ENCODE assay signal across 28 mouse cellular contexts in genomic region chr9:13914847-13915246, GRCm38 (mm10).
DNase-seq lines count a peak whose midpoint lies in the region; ATAC-seq and TF ChIP-seq lines count a peak whose summit lies in the region.
"Had no signal": no experiment of that assay in that cellular context is flagged by ENCODE, and none has a peak within 500 bp of the region (broad histone marks: within the 10 kb centered on the region; RNA-seq: fewer than 3 reads in every experiment).

No protein-coding gene starts in this region.

- no peaks in the 10 kb centered on the region for H3K9me3 ChIP-seq in embryonic facial prominence, embryonic 13.5 days
- no peaks in the 10 kb centered on the region for H3K9me3 ChIP-seq in embryonic facial prominence, embryonic 10.5 days
- no peaks in the 10 kb centered on the region for H3K9me3 ChIP-seq in hindbrain, postnatal 0 days (ENCODE audit: low read length)
- no peaks in the 10 kb centered on the region for H3K9me3 ChIP-seq in hindbrain, embryonic 10.5 days
- H3K9me3 ChIP-seq in midbrain, postnatal 0 days (ENCODE audit: low read length), result no peaks in the 10 kb centered on the region
- H3K9me3 ChIP-seq in midbrain, embryonic 15.5 days, result no peaks in the 10 kb centered on the region
- H3K9me3 ChIP-seq: embryonic facial prominence, embryonic 12.5 days; forebrain, embryonic 12.5 days; forebrain, embryonic 15.5 days; heart, embryonic 10.5 days; heart, embryonic 13.5 days; hindbrain, embryonic 12.5 days; hindbrain, embryonic 15.5 days; intestine, embryonic 15.5 days had no signal

- H3K27me3 ChIP-seq in embryonic facial prominence, embryonic 13.5 days, result no peaks in the 10 kb centered on the region
- no peaks in the 10 kb centered on the region for H3K27me3 ChIP-seq in embryonic facial prominence, embryonic 10.5 days (replicated peaks; ENCODE audit: low read depth, poor library complexity, severe bottlenecking)
- no peaks in the 10 kb centered on the region for H3K27me3 ChIP-seq in hindbrain, postnatal 0 days (ENCODE audit: insufficient read depth, low read length)
- H3K27me3 ChIP-seq in hindbrain, embryonic 10.5 days (ENCODE audit: insufficient read depth, poor library complexity, severe bottlenecking), result no peaks in the 10 kb centered on the region; the same call in 1 of the 2 replicates
- no peaks in the 10 kb centered on the region for H3K27me3 ChIP-seq in midbrain, postnatal 0 days (ENCODE audit: insufficient read depth, low read length)
- no peaks in the 10 kb centered on the region for H3K27me3 ChIP-seq in midbrain, embryonic 15.5 days (replicated peaks)
- H3K27me3 ChIP-seq: embryonic facial prominence, embryonic 12.5 days; forebrain, embryonic 12.5 days; forebrain, embryonic 15.5 days; heart, embryonic 13.5 days; hindbrain, embryonic 12.5 days; hindbrain, embryonic 15.5 days; intestine, embryonic 15.5 days had no signal

- H3K4me2 ChIP-seq in embryonic facial prominence, embryonic 13.5 days, result no peak overlapping the region
- no peak overlapping the region for H3K4me2 ChIP-seq in hindbrain, postnatal 0 days (ENCODE audit: low read depth, low read length)
- no peak overlapping the region for H3K4me2 ChIP-seq in midbrain, postnatal 0 days (ENCODE audit: low read depth, low read length, poor library complexity, severe bottlenecking)
- no peak overlapping the region for H3K4me2 ChIP-seq in midbrain, embryonic 15.5 days
- H3K4me2 ChIP-seq: embryonic facial prominence, embryonic 12.5 days; forebrain, embryonic 12.5 days; forebrain, embryonic 15.5 days; heart, embryonic 13.5 days; hindbrain, embryonic 12.5 days; hindbrain, embryonic 15.5 days; intestine, embryonic 15.5 days had no signal

- H3K27ac ChIP-seq in embryonic facial prominence, embryonic 13.5 days, result peak overlapping the region; percentile 48; the same call in 1 of the 2 replicates
- no peak overlapping the region for H3K27ac ChIP-seq in embryonic facial prominence, embryonic 10.5 days (replicated peaks)
- H3K27ac ChIP-seq in hindbrain, postnatal 0 days, result no peak overlapping the region
- H3K27ac ChIP-seq in hindbrain, embryonic 10.5 days, result no peak overlapping the region
- no peak overlapping the region for H3K27ac ChIP-seq in midbrain, postnatal 0 days (ENCODE audit: low read depth, low read length)
- H3K27ac ChIP-seq in midbrain, embryonic 15.5 days, result no peak overlapping the region
- H3K27ac ChIP-seq: embryonic facial prominence, embryonic 12.5 days; forebrain, embryonic 12.5 days; forebrain, embryonic 15.5 days; gastrocnemius, adult 2 months; heart, adult 2 months; heart, embryonic 10.5 days; heart, embryonic 13.5 days; hindbrain, embryonic 12.5 days; hindbrain, embryonic 15.5 days; intestine, embryonic 15.5 days had no signal

- H3K4me1 ChIP-seq in embryonic facial prominence, embryonic 13.5 days, result peaks cover 30% of the 10 kb centered on the region
- peaks cover 13% of the 10 kb centered on the region for H3K4me1 ChIP-seq in embryonic facial prominence, embryonic 10.5 days
- no peaks in the 10 kb centered on the region for H3K4me1 ChIP-seq in hindbrain, postnatal 0 days (ENCODE audit: insufficient read depth, low read length)
- H3K4me1 ChIP-seq in hindbrain, embryonic 10.5 days (replicated peaks), result peaks cover 14% of the 10 kb centered on the region
- peaks cover 3% of the 10 kb centered on the region for H3K4me1 ChIP-seq in midbrain, postnatal 0 days (ENCODE audit: insufficient read depth, low read length)
- H3K4me1 ChIP-seq in midbrain, embryonic 15.5 days, result peaks cover 22% of the 10 kb centered on the region
- H3K4me1 ChIP-seq: hindbrain, embryonic 12.5 days; intestine, embryonic 15.5 days had no signal

- no peaks in the 10 kb centered on the region for H3K36me3 ChIP-seq in embryonic facial prominence, embryonic 13.5 days
- no peaks in the 10 kb centered on the region for H3K36me3 ChIP-seq in embryonic facial prominence, embryonic 10.5 days (replicated peaks)
- no peaks in the 10 kb centered on the region for H3K36me3 ChIP-seq in hindbrain, postnatal 0 days (ENCODE audit: insufficient read depth, low read length)
- no peaks in the 10 kb centered on the region for H3K36me3 ChIP-seq in hindbrain, embryonic 10.5 days
- no peaks in the 10 kb centered on the region for H3K36me3 ChIP-seq in midbrain, postnatal 0 days (ENCODE audit: insufficient read depth, low read length)
- H3K36me3 ChIP-seq in midbrain, embryonic 15.5 days (replicated peaks), result no peaks in the 10 kb centered on the region
- H3K36me3 ChIP-seq: embryonic facial prominence, embryonic 12.5 days; forebrain, embryonic 12.5 days; forebrain, embryonic 15.5 days; heart, embryonic 10.5 days; heart, embryonic 13.5 days; hindbrain, embryonic 12.5 days; hindbrain, embryonic 15.5 days; intestine, embryonic 15.5 days had no signal

- H3K4me3 ChIP-seq in embryonic facial prominence, embryonic 13.5 days, result no peak overlapping the region
- no peak overlapping the region for H3K4me3 ChIP-seq in embryonic facial prominence, embryonic 10.5 days
- no peak overlapping the region for H3K4me3 ChIP-seq in hindbrain, postnatal 0 days (ENCODE audit: low read length)
- no peak overlapping the region for H3K4me3 ChIP-seq in hindbrain, embryonic 10.5 days
- H3K4me3 ChIP-seq in midbrain, postnatal 0 days (ENCODE audit: low read depth, low read length), result no peak overlapping the region
- H3K4me3 ChIP-seq in midbrain, embryonic 15.5 days, result no peak overlapping the region
- H3K4me3 ChIP-seq: embryonic facial prominence, embryonic 12.5 days; erythroblast, embryonic 14.5 days; forebrain, embryonic 12.5 days; forebrain, embryonic 15.5 days; gastrocnemius, adult 2 months; heart, adult 2 months; heart, embryonic 10.5 days; heart, embryonic 13.5 days; hindbrain, embryonic 12.5 days; hindbrain, embryonic 15.5 days; intestine, embryonic 15.5 days had no signal

- no peak for TF ChIP-seq CTCF in hindbrain, postnatal 0 days (IDR thresholded peaks at IDR 0.05; ENCODE audit: low read depth)
- no peak for TF ChIP-seq CTCF in midbrain, postnatal 0 days (IDR thresholded peaks at IDR 0.05)

- 76% methylated on average over 3 of the region's 3 CpGs for WGBS in embryonic facial prominence, embryonic 13.5 days
- WGBS in embryonic facial prominence, embryonic 10.5 days, result 82% methylated on average over 3 of the region's 3 CpGs
- 78% methylated on average over 3 of the region's 3 CpGs for WGBS in hindbrain, postnatal 0 days
- WGBS in hindbrain, embryonic 10.5 days, result 89% methylated on average over 3 of the region's 3 CpGs
- WGBS in midbrain, postnatal 0 days, result 90% methylated on average over 3 of the region's 3 CpGs
- 84% methylated on average over 3 of the region's 3 CpGs for WGBS in midbrain, embryonic 15.5 days

- ATAC-seq in embryonic facial prominence, embryonic 13.5 days (ENCODE audit: insufficient number of reproducible peaks, insufficient read depth, low FRiP score, low TSS enrichment, low read depth), result no peak
- no peak for ATAC-seq in hindbrain, postnatal 0 days
- no peak for ATAC-seq in midbrain, postnatal 0 days (ENCODE audit: low FRiP score)
- ATAC-seq in midbrain, embryonic 15.5 days (replicated peaks), result no peak
- ATAC-seq: CD4-positive, CD25-positive, alpha-beta regulatory T cell, adult 4 months; forebrain, embryonic 15.5 days; intestine, embryonic 15.5 days had no signal

- no peak overlapping the region for H3K9ac ChIP-seq in embryonic facial prominence, embryonic 13.5 days
- H3K9ac ChIP-seq in hindbrain, postnatal 0 days (replicated peaks; ENCODE audit: low read length), result no peak overlapping the region
- no peak overlapping the region for H3K9ac ChIP-seq in midbrain, postnatal 0 days (replicated peaks; ENCODE audit: low read length, poor library complexity, severe bottlenecking)
- H3K9ac ChIP-seq in midbrain, embryonic 15.5 days, result no peak overlapping the region
- H3K9ac ChIP-seq: embryonic facial prominence, embryonic 12.5 days; forebrain, embryonic 12.5 days; forebrain, embryonic 15.5 days; heart, embryonic 13.5 days; hindbrain, embryonic 12.5 days; hindbrain, embryonic 15.5 days; intestine, embryonic 15.5 days had no signal

- DNase-seq in embryonic facial prominence, embryonic 10.5 days (ENCODE audit: low spot score), result no peak
- DNase-seq in hindbrain, postnatal 0 days (ENCODE audit: low spot score), result peak; percentile 32
- no peak for DNase-seq in hindbrain, embryonic 10.5 days (ENCODE audit: low spot score)
- DNase-seq in midbrain, postnatal 0 days (ENCODE audit: low spot score), result peak; percentile 42
- DNase-seq in lung, postnatal 10 days, result no peak
- DNase-seq: adrenal gland, adult 2 months; adrenal gland, postnatal 14 days; cerebellum, adult 11-12 months; cerebellum, adult 8-10 months; cerebellum, postnatal 25 days; gastrocnemius, adult 2 months; gastrocnemius, postnatal 14 days; heart, adult 2 months; heart, postnatal 14 days; heart, postnatal 4 days; kidney, adult 11 months had no signal

Comparison
In these comparisons a context has a peak if more than half of its experiments do, and no peak if none do; other contexts are left out.
1. DNase-seq: peak in hindbrain, postnatal 0 days (single experiment) and midbrain, postnatal 0 days (single experiment); none in embryonic facial prominence, embryonic 10.5 days (single experiment), hindbrain, embryonic 10.5 days (single experiment) and lung, postnatal 10 days (single experiment).